8 mouse cellular contexts compared by ENCODE assay signal in genomic region chr17:47332001-47332611, GRCm38 (mm10). TPM values are rescaled to one million over a fixed set of nuclear protein-coding genes. Genes with fewer than 3 reads are reported as not detected.
DNase-seq lines count a peak whose midpoint lies in the region; ATAC-seq lines count a peak whose summit lies in the region.

No protein-coding gene starts in this region.

- no peak overlapping the region for H3K9ac ChIP-seq in limb, embryonic 12.5 days (replicated peaks)
- no peak overlapping the region for H3K9ac ChIP-seq in heart, embryonic 15.5 days

- no peak for DNase-seq in limb, embryonic 10.5 days (ENCODE audit: low spot score)
- peak; percentile 44 to 57 for DNase-seq in kidney, postnatal 4 days
- peak; percentile 15 for DNase-seq in lung, postnatal 25 days (ENCODE audit: low spot score)
- peak; percentile 26 to 39 for DNase-seq in thymus, postnatal 36 days
- DNase-seq in cerebellum, adult 11-12 months: no peak

- 0 out of 2 replicates have a peak, but pooled peaks have one; percentile 58 for ATAC-seq in limb, embryonic 12.5 days (ENCODE audit: insufficient number of reproducible peaks, insufficient read depth, low FRiP score, low TSS enrichment, low read depth)
- peak; percentile 74 for ATAC-seq in common myeloid progenitor, adult 5-6 weeks (replicated peaks; ENCODE audit: low read depth, poor library complexity, severe bottlenecking)
- 0 out of 2 replicates have a peak, but pooled peaks have one; percentile 21 for ATAC-seq in heart, embryonic 15.5 days (replicated peaks; ENCODE audit: insufficient number of reproducible peaks, insufficient read depth, low FRiP score, low read depth)

- 86% methylated on average over 12 of the region's 12 CpGs for WGBS in limb, embryonic 12.5 days
- 92% methylated on average over 12 of the region's 12 CpGs for WGBS in limb, embryonic 10.5 days
- 59% methylated on average over 12 of the region's 12 CpGs for WGBS in heart, embryonic 15.5 days

- no peaks in the 10 kb centered on the region for H3K9me3 ChIP-seq in limb, embryonic 12.5 days
- H3K9me3 ChIP-seq in limb, embryonic 10.5 days (replicated peaks): no peaks in the 10 kb centered on the region
- no peaks in the 10 kb centered on the region for H3K9me3 ChIP-seq in heart, embryonic 15.5 days (replicated peaks)

- no peak overlapping the region for H3K27ac ChIP-seq in limb, embryonic 12.5 days
- H3K27ac ChIP-seq in limb, embryonic 10.5 days: no peak overlapping the region
- H3K27ac ChIP-seq in heart, embryonic 15.5 days: peak overlapping the region; percentile 25; the same call in 1 of the 2 replicates

- H3K4me2 ChIP-seq in limb, embryonic 12.5 days: no peak overlapping the region
- H3K4me2 ChIP-seq in heart, embryonic 15.5 days: no peak overlapping the region

- H3K36me3 ChIP-seq in limb, embryonic 12.5 days: peaks cover 85% of the 10 kb centered on the region
- peaks cover 58% of the 10 kb centered on the region for H3K36me3 ChIP-seq in limb, embryonic 10.5 days
- peaks cover 17% of the 10 kb centered on the region; the same call in 1 of the 2 replicates for H3K36me3 ChIP-seq in heart, embryonic 15.5 days

- H3K4me3 ChIP-seq in limb, embryonic 12.5 days (replicated peaks): no peak overlapping the region
- H3K4me3 ChIP-seq in limb, embryonic 10.5 days: no peak overlapping the region
- no peak overlapping the region for H3K4me3 ChIP-seq in heart, embryonic 15.5 days

- H3K4me1 ChIP-seq in limb, embryonic 12.5 days (replicated peaks): no peaks in the 10 kb centered on the region; the same call in 1 of the 2 replicates
- H3K4me1 ChIP-seq in limb, embryonic 10.5 days: peaks cover 30% of the 10 kb centered on the region
- H3K4me1 ChIP-seq in heart, embryonic 15.5 days (replicated peaks): peaks cover 7% of the 10 kb centered on the region

- no peaks in the 10 kb centered on the region for H3K27me3 ChIP-seq in limb, embryonic 12.5 days
- H3K27me3 ChIP-seq in limb, embryonic 10.5 days (ENCODE audit: low read depth, poor library complexity, severe bottlenecking): no peaks in the 10 kb centered on the region
- H3K27me3 ChIP-seq in heart, embryonic 15.5 days: no peaks in the 10 kb centered on the region

RNA-seq across cellular contexts. Expression of gene Mrps10, which starts 36.6 kb away (rescaled TPM):
- 75.8 and 77.7 TPM in 2 replicates for polyA plus RNA-seq in limb, embryonic 12.5 days (2016; fragmentation: Nextera tagmentation; extraction: Ambion mirVana)
- 89.9 and 106 TPM in 2 replicates for polyA plus RNA-seq in limb, embryonic 10.5 days (2016; fragmentation: Nextera tagmentation; extraction: Ambion mirVana)
- 56.6 and 62.0 TPM in 2 replicates for total RNA-seq in common myeloid progenitor, adult 5-6 weeks (2017)
- polyA plus RNA-seq in heart, embryonic 15.5 days (2015; fragmentation: Nextera tagmentation; extraction: Ambion mirVana): 58.4 and 61.0 TPM in 2 replicates

RNA-seq across cellular contexts. Expression of gene Guca1b, which starts 53.1 kb away (rescaled TPM):
- polyA plus RNA-seq in limb, embryonic 12.5 days (2016; fragmentation: Nextera tagmentation; extraction: Ambion mirVana): 0.45 and 0.55 TPM in 2 replicates
- 0.58 and 0.61 TPM in 2 replicates for polyA plus RNA-seq in limb, embryonic 10.5 days (2016; fragmentation: Nextera tagmentation; extraction: Ambion mirVana)
- not detected in 2 replicates for total RNA-seq in common myeloid progenitor, adult 5-6 weeks (2017)
- 0.91 and 1.2 TPM in 2 replicates for polyA plus RNA-seq in heart, embryonic 15.5 days (2015; fragmentation: Nextera tagmentation; extraction: Ambion mirVana)

Comparison
In these comparisons a context has a peak if more than half of its experiments do, and no peak if none do; other contexts are left out.
1. ATAC-seq: peak in every context shown above with its lines; median percentile 74 in common myeloid progenitor, adult 5-6 weeks; 58 in limb, embryonic 12.5 days; 21 in heart, embryonic 15.5 days.
2. DNase-seq: peak in kidney, postnatal 4 days (2 of 2), lung, postnatal 25 days (single experiment) and thymus, postnatal 36 days (2 of 2); none in limb, embryonic 10.5 days (single experiment) and cerebellum, adult 11-12 months (single experiment).